Mouse (Mus musculus) left cerebral cortex, adult 18-20 months (tissue): ENCODE measurements around the gene Btbd35f23. TPM values are rescaled to one million over a fixed set of nuclear protein-coding genes. Genes with fewer than 3 reads are reported as not detected.
"Not testable (repeated sequence)": the region's sequence is repeated elsewhere in the genome, so short reads cannot be mapped to it uniquely, and the experiment has no call there.

Experiments
- DNase-seq, 2 experiments: peaks; one replicate each; pipeline ENCODE4 v3.0.0; 2021 to 2022; ENCODE audit warnings: low spot score in 2 of 2, mixed read lengths in 1 of 2
- long read RNA-seq, 2 experiments: library from polyadenylated mRNA; stranded (forward); transcript quantifications; one replicate each; pipeline ENCODE4 v2.0.0; 2021
- total RNA-seq, 2 experiments: library from RNA; stranded (reverse); gene quantifications; 2 replicates each; pipeline ENCODE4 v1.2.3; 2021

Gene Btbd35f23
- not detected for total RNA-seq
- long read RNA-seq, experiment 1: 0 reads
- long read RNA-seq, experiment 2: 0 reads

GRCm38 (mm10) chrX:3076575-3076974, at the start of gene Btbd35f23:
Gene Btbd35f23 (plus strand): TSS chrX:3076875.
- not testable (repeated sequence) for DNase-seq

Other genes starting within 250 kb of the Btbd35f23 start
- not detected for gene Btbd35f24, start 119.0 kb downstream of the Btbd35f23 start, total RNA-seq